Mouse (Mus musculus) kidney, adult 2 months (tissue): Measurements from ENCODE around the gene Igf2bp3.

Source experiments
- CTCF ChIP-seq: fragments of 200-500 bp; conservative IDR thresholded peaks from 2 replicates; pipeline ENCODE4 v1.5.1; 2011; ENCODE audit warnings: low read depth, mild to moderate bottlenecking, control low read depth, low read length, moderate library complexity, mixed read lengths; ENCODE audit not compliant: insufficient read depth, insufficient read length
- POLR2A ChIP-seq: fragments of 200-500 bp; IDR thresholded peaks from one replicate; pipeline ENCODE4 v1.6.1; 2011; ENCODE audit warnings: low read depth, low read length, control low read depth

GRCm38 (mm10) chr6:49225728-49226123 is 11.0 kb upstream of the Igf2bp3 start:
- TF ChIP-seq CTCF (no peak), POLR2A (no peak)
